Mouse (Mus musculus) adrenal gland, postnatal 10 days (tissue): ENCODE results near the gene Galnt15. TPM values are rescaled to one million over a fixed set of nuclear protein-coding genes. Genes with fewer than 3 reads are reported as not detected.

Source experiments
- DNase-seq: peaks from one replicate; pipeline ENCODE4 v3.0.0; 2021; ENCODE audit warnings: mixed read lengths
- long read RNA-seq, 2 experiments: library from polyadenylated mRNA; stranded (forward); transcript quantifications; one replicate each; pipeline ENCODE4 v2.0.0; 2021
- total RNA-seq, 2 experiments: library from RNA; stranded (reverse); gene quantifications; 2 replicates each; pipeline ENCODE4 v1.2.3; 2021

Galnt15 gene
- 10 to 100 TPM; 10.2 to 10.6 TPM for total RNA-seq
- long read RNA-seq, experiment 1, full-length matches to known transcripts, result 3 of 3 reads
- long read RNA-seq, experiment 1, partial matches to known transcripts, result 0 of 3 reads
- long read RNA-seq, experiment 1, other reads (novel, unspliced or antisense), result 0 of 3 reads
- long read RNA-seq, experiment 2, full-length matches to known transcripts, result 1 of 4 reads
- long read RNA-seq, experiment 2, partial matches to known transcripts, result 0 of 4 reads
- long read RNA-seq, experiment 2, other reads (novel, unspliced or antisense), result 3 of 4 reads

DNA sequence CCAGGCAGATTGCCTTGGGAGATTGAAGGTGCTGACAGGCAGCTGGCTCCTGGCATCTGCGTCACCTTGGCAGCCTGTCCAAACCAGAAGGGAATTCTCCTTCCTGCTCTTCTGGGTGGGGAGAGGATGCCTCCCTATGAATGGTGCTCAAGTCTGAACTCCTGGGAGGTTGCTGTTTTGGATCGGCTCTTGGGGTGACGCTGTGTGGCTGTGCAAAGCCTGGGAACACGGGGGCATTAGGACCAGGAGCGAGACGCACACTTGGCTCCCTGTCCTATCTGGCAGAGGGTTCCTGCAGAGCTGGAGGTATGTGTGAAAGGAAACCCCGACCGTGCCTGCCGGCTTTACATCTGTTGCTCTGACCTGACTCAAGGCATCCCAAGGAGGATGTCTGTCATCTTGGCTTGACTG is at the start of gene Galnt15:
Gene Galnt15 (plus strand): TSS at position 309 of the 411 bp plus-strand sequence.
- peak; percentile 60 for DNase-seq

DNA sequence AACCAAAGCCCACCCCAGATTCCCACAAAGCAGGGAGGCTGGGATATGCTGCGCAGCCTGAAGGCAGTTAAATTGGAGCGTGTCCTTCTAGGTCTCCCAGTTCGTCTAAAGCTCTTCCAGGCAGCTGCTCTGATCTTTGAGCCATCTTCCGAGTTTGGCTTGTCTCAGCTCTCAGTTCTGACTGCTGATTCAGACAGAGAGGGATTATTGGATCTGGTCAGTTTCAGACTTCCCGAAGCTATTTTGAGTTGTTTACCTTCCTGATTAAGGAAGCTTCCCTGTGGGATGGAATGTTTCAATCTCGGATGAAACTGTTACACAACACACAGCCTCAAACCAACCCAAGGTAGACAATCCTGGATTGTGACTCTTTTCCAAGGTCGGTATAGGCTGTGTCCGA is 34.8 kb upstream of the Galnt15 start:
- no peak for DNase-seq

DNA sequence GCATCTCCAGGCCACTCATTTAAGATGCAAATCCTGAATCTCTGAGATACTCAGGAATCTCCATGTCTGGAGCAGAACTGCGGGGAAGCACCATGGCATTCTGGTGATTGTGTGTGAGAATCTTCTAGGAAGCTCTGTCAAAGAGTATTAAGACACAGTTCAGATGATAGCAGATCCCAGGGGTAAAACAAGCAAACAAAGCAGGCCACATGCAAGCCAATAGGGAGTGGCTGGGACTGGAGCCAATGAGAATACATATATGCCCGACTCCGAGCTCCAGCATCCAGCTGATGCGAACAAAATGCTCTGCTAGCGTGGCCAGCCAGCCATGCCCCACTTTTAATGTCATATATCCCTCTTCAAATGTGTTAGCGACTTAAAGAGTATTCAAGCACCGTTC is 27.8 kb upstream of the Galnt15 start:
- no peak for DNase-seq

DNA sequence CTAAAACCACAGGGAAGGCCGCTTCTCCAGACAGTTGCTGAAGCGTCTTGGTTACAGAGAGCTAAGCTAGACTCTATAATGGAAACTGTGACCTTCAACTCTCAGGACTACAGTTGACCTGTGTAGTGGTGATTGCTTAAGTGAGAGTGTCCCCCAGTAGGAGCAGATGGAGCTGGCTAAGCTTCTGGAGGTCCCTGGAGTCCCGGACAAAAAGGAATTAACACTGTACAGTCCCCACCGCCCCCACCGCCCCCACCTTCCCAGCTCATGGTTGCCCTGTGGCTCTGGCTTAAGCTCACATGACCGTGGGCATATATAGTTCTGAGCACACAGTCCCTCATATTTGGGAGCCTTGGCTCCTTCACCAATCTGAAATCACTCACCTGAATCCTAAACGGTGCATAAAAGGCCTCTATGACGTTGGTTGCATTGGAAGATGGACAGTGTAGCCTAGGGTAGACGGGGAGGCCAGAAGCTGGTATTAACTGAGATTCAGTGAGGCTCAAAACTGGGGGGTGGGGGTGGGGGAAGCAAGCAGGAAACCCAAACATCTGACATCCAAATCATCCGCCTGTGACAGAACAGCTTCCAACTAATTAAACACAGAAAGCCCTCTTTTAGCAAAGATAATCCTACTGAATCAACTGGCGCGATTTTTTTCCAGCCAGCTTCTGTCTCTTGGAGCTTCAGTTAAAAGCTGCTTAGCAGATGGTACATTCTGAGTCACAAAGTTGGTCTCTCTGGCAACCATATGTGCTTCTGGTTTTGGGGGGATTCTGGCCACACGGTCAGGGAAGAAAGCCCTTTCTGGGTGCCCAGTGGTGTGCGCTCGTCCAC is 26.1 kb upstream of the Galnt15 start:
- DNase-seq, result no peak

DNA sequence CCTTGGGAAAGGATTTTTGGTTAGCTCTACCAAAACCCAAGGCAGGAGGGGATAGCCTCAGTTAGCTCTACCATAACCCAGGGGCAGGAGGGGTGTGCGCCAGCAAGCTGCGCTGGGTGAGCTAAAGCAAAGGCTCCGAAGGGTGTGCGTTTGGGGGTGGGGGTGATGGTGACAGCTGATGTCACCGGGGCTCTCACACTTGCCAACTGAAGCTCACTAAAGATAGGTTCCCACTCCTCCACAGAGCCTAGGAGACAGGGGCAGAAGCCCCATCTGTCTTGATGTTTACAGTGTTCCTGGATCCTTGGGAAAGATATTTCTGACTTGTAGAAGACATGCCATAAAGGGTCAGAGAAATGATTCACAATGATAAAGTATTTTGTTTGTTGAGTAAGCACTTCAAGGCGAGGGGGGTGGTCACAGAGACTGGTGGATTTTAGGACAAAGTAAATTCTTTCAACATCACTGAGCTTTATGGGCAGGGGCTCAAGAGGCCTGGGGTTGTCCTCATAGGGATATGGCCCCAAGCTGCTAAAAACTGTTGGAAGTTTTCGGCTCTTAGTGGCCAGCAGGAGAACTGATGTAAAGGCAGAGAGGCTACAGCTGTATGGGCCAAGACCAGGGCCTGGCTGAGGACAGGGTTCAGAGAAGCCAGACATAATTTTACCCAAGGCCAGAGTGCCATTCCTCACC is 24.7 kb upstream of the Galnt15 start:
- peak; percentile 26 for DNase-seq

DNA sequence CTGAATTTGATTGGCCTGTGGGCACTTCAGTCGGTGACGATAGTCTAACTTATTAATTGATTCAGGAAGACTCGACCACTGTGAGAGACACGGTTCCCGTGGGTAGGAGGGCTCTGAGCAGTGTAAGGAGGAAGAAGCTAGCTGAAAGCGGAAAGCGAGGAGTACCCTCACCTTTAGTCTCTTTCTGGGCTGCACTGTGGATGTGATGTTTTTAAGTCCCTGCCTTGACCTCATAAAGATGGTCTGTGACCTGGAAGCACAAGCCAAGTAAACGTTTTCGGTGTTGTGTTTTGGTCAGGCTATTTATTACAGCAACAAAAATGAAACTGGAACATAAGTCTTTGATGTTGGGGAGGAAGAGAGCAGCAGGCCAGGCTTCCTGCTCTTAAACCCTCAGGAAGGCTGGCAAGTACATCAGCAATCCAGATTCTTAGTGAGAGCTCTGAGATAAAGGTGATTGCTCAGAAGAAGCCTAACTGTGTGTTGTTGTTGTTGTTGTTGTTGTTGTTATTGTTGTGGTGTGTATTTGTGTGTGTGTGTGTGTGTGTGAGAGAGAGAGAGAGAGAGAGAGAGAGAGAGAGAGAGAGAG is 23.0 kb upstream of the Galnt15 start:
- DNase-seq, result peak; percentile 24

DNA sequence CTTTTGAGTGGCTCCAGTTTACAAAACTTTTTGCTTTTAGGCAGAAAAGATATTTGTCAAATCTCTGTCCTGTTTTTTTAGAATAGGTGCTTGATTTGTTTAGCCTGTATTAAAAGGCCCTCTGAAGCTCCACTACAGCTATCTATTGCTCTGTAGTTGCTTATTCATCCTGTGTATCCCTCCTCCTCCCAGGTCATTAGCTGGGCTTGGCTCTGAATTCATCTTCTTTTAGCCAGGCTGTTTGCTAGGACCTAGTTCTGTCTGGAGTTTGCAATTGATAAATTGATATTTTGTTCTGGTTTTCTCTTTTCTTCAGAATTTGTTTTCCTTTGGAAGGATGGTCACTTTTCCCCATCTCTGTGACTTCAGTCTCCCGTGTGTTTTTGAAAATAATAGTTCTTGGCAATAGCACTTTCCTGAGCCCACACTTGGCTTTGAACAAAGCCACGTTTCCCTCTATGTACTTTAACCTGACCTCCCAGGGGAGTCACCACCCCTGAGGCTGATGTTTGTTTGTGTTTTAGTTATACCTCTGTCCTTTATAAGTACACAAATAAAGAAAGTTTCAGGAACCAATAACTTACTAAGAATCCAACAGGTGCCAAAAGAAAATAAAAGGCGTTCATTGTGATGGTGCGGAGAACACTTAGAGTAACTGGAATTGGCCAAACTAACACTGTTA is 21.0 kb upstream of the Galnt15 start:
- DNase-seq, result no peak

DNA sequence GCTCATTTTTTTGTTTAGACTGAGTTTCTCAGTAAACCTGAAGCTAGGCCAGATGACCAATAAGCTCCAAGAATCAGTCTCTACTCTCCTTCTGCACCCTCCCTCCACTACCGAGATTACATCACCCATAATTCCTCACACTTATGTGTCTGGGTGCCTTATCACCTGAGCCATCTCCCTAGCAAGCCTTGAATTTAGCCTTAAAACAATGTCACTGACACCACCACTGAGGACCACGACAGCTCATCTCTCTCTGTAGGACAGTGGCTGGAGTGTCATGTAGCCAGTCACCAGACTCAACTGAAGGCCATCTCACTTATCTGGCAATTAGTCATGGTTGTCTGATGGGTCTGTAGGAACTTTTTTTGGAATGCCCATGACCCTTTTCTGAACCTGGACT is 19.1 kb upstream of the Galnt15 start:
- DNase-seq, result no peak

DNA sequence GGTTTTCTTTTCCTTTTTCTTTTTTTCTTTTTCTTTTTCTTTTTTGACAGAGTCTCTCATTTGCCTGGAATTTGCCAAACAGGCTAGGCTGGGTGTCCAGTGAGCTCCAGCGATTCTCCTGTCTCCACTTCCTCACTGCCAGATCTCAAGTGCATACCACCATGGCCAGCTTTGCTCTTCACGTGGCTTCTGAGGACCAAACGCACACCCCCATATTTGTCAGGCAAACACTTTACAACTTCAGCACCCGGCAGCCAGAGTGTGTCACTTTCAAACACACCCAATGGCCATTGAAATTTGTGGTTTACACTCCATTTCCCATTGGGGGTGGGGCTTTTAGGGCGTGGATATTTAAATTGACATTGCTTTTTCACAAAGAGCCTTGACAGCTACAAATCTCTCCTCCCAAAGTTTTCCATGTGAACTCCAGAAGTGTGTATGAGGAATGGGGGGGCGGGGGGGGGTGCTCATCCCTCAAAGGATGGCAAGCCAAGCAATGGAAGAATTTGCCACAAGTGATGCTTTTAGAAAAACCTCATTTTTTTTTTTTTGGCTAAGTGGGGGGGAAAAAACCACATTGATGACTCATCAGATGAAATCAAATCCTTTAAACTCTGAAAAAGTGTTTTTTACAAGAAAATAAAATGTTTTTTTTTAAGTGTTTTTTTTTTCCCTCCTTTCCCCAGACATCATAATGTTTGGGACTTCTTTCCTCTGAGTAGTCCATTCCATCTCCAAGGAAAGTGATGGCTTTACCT is 17.1 kb upstream of the Galnt15 start:
- no peak for DNase-seq

DNA sequence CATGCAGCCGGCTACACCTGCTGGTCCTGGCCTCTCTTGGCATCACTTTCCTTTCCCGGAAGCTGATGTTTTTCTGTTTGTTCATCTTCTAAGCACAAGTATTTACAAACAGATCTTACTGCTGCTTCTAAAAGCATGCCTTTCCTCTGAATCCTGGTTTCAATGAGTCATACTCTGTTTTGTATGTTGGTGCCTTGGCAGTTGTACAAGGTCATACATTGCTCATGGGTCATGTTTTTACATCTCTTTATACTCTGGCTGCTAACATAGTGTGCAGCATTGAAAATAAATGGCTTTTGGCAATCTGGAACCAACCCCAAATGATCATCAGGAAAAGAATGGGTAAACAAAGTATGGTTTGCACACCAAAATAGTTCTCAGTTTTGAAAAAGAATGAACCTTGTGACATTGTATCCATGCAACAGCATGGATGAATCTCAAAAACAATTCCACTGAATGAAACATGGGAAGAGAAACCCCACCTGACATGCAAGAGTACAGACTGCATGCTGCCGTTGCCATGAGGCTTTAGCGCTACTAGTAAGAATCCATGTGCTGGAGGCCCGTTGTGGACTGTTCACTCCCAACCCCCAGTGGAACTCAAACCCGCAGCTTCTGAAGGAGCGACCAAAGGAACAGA is 13.5 kb upstream of the Galnt15 start:
- DNase-seq, result peak; percentile 55

DNA sequence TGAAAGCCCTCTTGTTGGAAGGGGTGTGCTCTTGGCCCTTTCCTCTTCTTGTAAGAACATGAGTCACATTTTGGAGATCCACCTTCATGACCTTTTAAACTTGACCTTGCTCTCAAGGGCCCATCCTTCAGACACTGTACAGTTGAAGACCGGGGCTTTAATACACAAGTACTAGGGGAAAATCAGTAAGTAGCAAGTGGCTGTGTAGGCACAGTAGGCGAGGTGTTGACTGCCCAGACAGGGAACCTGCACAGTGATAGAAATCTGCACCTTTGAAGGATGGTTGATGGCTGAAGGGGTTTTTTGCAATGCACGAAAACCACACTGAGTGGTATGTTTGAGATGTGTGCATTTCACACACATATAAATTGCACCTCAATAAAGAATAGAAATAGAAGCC is 12.3 kb upstream of the Galnt15 start:
- DNase-seq, result no peak

DNA sequence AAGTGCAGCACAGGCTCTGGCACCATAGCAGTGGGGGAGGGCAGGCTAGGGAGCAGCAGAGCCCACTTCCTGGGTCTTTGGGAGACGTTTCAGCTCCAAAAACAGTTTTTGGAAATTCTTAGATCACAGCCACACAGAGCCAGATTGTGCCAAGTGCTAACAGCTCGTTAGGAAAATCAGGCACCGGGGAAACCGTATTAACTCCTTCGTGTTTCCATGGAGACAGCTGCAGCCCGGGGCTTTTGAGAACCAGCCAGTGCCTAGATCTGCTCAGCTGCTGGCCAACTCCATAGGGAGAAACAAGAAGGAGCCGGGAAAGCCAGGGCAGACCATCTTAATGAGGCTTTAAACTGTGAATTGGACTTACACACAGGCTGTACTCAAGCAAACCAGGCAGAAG is 11.9 kb upstream of the Galnt15 start:
- DNase-seq, result peak; percentile 30

DNA sequence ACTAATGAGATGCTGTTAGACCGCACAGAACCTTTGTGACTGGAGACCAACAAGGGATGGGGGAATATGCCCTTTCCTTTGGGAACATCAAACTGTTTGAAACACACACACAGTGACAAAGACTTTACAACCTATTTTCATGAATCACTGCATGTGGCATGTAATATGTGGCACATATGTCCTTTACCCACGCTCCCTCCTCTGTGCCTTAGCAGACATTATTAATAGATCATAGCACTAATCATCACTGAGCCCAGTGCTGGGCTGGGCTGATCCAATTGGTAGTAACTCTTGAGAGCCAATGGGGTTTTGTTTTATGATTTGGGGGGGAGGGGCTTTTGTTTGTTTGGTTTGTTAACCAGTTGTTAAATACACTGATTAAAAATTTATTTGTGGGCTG is 11.3 kb upstream of the Galnt15 start:
- DNase-seq, result no peak

DNA sequence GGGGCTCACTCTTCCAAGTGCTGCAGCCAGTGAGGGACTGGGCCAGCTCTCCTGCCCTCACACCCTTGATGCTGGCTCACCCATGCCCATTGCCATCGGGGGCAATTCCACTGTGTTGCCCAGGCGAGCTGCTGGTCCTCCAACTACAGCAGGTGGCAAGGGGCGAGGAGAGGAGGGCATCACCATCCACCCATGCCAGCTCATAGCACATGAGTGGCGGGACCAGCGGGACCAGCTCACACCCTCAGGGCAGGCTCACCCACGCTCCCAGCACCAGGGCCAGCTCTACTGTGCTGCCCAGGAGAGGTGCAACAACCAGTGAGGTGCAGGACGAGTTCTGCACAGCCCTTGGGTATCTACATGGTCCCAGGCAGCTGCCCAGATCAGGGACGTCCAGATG is 9.7 kb upstream of the Galnt15 start:
- DNase-seq, result no peak

DNA sequence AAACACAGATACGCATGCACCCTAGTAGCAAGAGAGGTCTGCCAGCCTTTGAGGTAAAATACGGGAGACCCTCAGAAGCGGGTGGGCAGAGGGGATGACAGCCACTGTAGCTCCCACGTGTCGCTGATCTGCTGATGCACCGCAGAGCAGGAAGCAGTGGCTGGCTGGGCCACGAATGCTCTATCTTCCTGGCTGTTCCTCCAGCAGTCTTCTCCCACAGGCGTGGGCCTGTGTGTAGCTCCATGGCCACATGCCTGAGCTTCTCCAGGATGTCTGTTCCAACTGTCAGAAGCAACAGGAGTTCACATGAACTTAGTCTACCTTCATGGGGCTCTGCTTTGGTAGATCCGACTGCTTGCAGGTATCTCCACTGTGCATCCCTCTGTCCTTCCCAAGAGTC is 6.8 kb upstream of the Galnt15 start:
- no peak for DNase-seq

DNA sequence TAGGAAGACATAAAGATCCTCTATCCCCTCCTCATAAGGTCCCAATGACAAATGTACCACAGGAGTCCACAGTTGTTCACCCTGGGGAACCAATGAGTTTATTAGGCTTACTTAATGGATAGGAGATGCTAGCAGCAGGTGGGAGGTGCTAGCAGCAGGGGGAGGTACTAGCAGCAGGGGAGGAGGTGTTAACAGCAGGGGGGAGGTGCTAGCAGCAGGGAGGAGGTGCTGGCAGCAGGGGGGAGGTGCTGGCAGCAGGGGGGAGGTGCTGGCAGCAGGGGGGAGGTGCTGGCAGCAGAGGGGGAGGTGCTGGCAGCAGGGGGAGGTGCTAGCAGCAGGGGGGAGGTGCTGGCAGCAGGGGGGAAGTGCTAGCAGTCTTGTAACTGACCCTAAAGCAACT is 6.3 kb upstream of the Galnt15 start:
- no peak for DNase-seq

DNA sequence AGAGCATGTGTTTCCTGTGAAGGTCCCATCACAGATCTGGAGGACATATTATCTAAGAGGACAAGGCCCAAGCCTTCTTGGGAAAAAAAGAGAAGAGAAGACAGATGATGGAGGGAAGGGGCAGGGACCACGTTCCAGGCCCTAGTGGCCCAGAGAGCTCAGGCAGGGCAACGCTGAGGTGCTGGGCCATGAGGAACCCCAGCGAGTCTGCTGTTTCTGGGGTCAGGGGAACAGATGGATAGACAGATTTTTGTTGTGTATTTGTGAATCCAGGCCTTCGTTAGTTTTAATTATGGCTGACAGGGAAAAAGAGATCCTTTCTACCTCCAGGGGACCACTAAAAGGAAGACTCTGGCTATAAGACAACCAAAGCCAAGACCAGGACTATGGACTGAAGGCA is 4.9 kb upstream of the Galnt15 start:
- DNase-seq, result no peak

DNA sequence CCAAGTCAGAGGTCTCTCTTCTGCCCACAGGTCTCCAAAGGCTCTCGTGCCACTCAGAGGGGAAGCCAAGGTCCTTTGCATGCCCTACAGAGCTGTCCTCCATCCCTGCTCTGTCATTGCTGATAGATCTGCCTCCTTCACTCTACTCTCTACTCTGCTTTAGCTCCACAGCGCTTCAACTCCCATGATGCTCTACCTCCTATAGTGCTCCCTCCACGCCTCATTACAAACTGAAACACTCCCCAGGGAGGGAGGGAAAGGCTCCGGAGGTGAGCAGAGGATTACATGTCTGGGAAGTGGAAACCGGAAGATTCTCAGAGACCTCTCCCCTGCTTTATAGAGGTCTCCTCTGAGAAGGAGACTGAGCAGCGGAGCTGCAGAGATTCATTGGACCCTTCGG is 1.6 kb upstream of the Galnt15 start:
- no peak for DNase-seq

DNA sequence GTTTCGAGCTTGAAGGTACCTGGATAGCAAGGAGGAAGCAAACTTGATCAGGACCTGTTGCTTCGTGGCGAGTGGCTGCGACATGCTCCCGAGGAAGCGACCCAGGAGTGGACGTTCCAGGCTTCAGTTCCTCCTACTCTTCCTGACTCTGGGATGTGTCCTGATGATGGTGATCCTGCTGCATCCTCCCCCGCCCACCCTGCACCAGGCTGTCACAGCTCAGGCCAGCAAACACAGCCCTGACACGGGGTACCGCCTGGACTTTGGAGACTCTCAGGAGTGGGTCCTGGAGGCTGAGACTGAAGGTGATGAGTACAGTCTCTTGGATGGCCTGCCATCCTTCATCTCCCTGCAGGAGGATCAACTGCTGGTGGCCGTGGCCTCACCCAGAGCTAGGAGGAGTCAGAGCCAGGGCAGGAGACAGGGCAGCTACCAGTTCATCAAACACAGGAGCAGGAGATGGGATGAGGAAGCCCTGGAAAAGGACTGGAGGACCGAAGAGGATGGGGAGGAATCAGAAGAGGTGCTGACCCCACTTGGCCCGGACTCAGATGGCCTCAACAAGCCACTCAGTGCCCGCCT is 713 bp downstream of the Galnt15 start:
- DNase-seq, result no peak

DNA sequence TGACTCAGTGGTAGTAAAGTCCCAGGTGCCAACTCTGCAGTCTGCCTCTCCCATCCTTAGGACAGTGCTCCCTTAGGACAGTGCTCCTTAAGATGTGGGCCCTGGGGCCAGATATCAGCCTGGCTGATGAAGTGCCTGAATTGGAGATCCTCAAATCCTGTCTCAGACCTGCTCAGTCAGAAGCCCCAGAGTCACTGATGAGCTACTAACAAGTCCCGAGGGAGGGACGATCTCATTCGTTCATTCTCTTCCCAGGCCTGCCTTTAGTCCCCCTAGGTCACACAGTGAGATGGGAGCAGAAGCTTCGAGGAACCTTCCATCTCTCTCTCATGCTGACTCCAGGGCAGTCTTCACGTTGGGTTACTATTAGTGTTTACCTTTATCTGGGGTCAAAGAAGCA is 1.3 kb downstream of the Galnt15 start:
- no peak for DNase-seq

DNA sequence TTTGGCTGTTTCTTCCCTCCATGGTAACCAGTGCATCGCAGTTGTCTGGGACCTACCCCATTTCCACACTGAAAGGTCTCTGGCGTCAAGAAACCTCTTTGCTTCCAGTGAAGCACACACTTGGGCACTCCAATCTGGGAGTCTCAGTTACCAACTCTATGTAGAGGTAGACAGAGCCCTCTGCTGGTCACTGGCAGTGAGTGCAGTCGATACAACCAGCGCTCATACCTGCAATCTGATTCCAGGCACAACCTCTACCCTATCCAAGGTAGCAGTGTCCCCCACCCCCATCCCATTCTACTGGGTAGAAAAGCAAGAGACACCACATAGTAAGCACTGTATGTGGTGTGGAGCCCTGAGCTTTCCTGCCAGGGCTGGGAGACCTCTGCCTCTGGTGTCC is 3.7 kb downstream of the Galnt15 start:
- peak; percentile 76 for DNase-seq
